Mouse (Mus musculus) myocyte (in vitro differentiated cells): ENCODE results near the gene Vmn1r9.

ENCODE experiments used
- MAX ChIP-seq: IDR thresholded peaks from one replicate; pipeline ENCODE4 v1.6.1; 2011; ENCODE audit warnings: low read depth, mild to moderate bottlenecking, control low read depth
- MYOD1 ChIP-seq, 3 experiments: IDR thresholded peaks; one replicate each; pipeline ENCODE4 v1.6.1; 2011; ENCODE audit warnings: control low read depth in 2 of 3, low read depth in 2 of 3, mild to moderate bottlenecking in 2 of 3, moderate library complexity in 1 of 3; ENCODE audit not compliant: insufficient read length in 2 of 3, control insufficient read depth in 1 of 3
- POLR2A ChIP-seq: IDR thresholded peaks from one replicate; pipeline ENCODE4 v1.6.1; 2011; ENCODE audit warnings: low read depth, mild to moderate bottlenecking, control low read depth, moderate library complexity; ENCODE audit not compliant: insufficient read length
- POLR2AphosphoS2 ChIP-seq: IDR thresholded peaks from one replicate; pipeline ENCODE4 v1.6.1; 2011; ENCODE audit warnings: low read depth, control low read depth; ENCODE audit not compliant: insufficient read length
- SRF ChIP-seq: IDR thresholded peaks from one replicate; pipeline ENCODE4 v1.6.1; 2011; ENCODE audit warnings: low read depth; ENCODE audit not compliant: control insufficient read depth, insufficient read length
- USF1 ChIP-seq: IDR thresholded peaks from one replicate; pipeline ENCODE4 v1.6.1; 2011; ENCODE audit warnings: low read depth, mild to moderate bottlenecking, control low read depth, moderate library complexity

DNA sequence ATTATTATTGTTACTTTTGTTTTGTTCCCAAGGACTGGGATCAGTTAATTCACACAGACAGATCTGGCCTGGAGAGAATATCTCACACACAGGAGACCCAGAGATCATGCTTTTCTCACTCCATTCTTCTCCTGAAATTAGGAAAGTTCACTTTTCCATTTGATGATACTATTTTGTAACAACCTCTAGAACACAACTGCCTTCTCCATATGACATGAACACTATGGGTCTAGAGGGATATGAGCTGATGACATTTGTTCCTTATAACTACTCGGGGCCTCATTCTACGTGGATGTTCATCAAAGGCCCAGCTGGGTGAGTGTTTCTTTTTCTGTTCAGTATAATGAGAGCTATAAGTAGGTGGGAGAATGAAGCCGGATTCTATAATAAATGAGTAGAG lies 42.6 kb downstream of the Vmn1r9 start, which contains the start of gene Vmn1r10:
- TF ChIP-seq POLR2A (no peak), POLR2AphosphoS2 (no peak), SRF (no peak), MAX (no peak), USF1 (no peak), MYOD1 (IDR thresholded peaks at IDR 0.05; ENCODE audit: control insufficient read depth in 1 of 3, insufficient read length in 2 of 3, low read depth in 2 of 3) (no peak)
